Comparison of ENCODE assay signal across 13 mouse cellular contexts in genomic region chr2:179687243-179687681, GRCm38 (mm10).
DNase-seq lines count a peak whose midpoint lies in the region; ATAC-seq and TF ChIP-seq lines count a peak whose summit lies in the region.
"Had no signal": no experiment of that assay in that cellular context is flagged by ENCODE, and none has a peak within 500 bp of the region (broad histone marks: within the 10 kb centered on the region; RNA-seq: fewer than 3 reads in every experiment).

No protein-coding gene starts in this region.

- TF ChIP-seq EP300 in lung, postnatal 0 days (IDR thresholded peaks at IDR 0.05), result 0 out of 2 replicates have a peak, but pooled peaks have one; percentile 26

- no peaks in the 10 kb centered on the region for H3K36me3 ChIP-seq in embryonic facial prominence, embryonic 12.5 days
- H3K36me3 ChIP-seq in embryonic facial prominence, embryonic 10.5 days (replicated peaks), result no peaks in the 10 kb centered on the region
- no peaks in the 10 kb centered on the region for H3K36me3 ChIP-seq in lung, postnatal 0 days (ENCODE audit: insufficient read depth, low read length)
- H3K36me3 ChIP-seq in neural tube, embryonic 14.5 days (ENCODE audit: control insufficient read depth, insufficient read depth, low read length), result no peaks in the 10 kb centered on the region
- no peaks in the 10 kb centered on the region for H3K36me3 ChIP-seq in liver, embryonic 12.5 days

- DNase-seq in embryonic facial prominence, embryonic 10.5 days (ENCODE audit: low spot score), result no peak
- peak; percentile 7 to 11 for DNase-seq in lung, adult 18-20 months
- DNase-seq in lung, adult 2 months, result no peak
- peak; percentile 8 for DNase-seq in lung, postnatal 0 days (ENCODE audit: low spot score)
- no peak for DNase-seq in heart, adult 18-20 months
- DNase-seq: cerebellum, adult 11-12 months; heart, postnatal 14 days; kidney, adult 11 months; spleen, adult 18-20 months had no signal

- H3K4me2 ChIP-seq in embryonic facial prominence, embryonic 12.5 days (replicated peaks), result no peak overlapping the region
- no peak overlapping the region for H3K4me2 ChIP-seq in lung, postnatal 0 days (replicated peaks; ENCODE audit: low read depth, low read length)
- H3K4me2 ChIP-seq in neural tube, embryonic 14.5 days (ENCODE audit: low read depth, low read length), result no peak overlapping the region
- H3K4me2 ChIP-seq in liver, embryonic 12.5 days, result no peak overlapping the region

- no peak for TF ChIP-seq CTCF in lung, adult 2 months (IDR thresholded peaks at IDR 0.05; ENCODE audit: insufficient read depth, low read length)
- TF ChIP-seq CTCF in lung, postnatal 0 days (IDR thresholded peaks at IDR 0.05), result no peak

- no peaks in the 10 kb centered on the region for H3K4me1 ChIP-seq in embryonic facial prominence, embryonic 12.5 days
- H3K4me1 ChIP-seq in embryonic facial prominence, embryonic 10.5 days, result peaks cover 20% of the 10 kb centered on the region; the same call in 1 of the 2 replicates
- no peaks in the 10 kb centered on the region for H3K4me1 ChIP-seq in lung, adult 2 months (ENCODE audit: control insufficient read depth, insufficient read depth, low read length)
- H3K4me1 ChIP-seq in lung, postnatal 0 days (ENCODE audit: insufficient read depth, low read depth, low read length), result no peaks in the 10 kb centered on the region
- H3K4me1 ChIP-seq in neural tube, embryonic 14.5 days (ENCODE audit: control insufficient read depth, insufficient read depth, low read length), result peaks cover 15% of the 10 kb centered on the region
- H3K4me1 ChIP-seq in liver, embryonic 12.5 days, result no peaks in the 10 kb centered on the region

- WGBS in embryonic facial prominence, embryonic 12.5 days, result 43% methylated on average over 12 of the region's 12 CpGs
- 66% methylated on average over 12 of the region's 12 CpGs for WGBS in embryonic facial prominence, embryonic 10.5 days
- WGBS in lung, adult 2 months, result 24% methylated on average over 12 of the region's 12 CpGs
- 34% methylated on average over 12 of the region's 12 CpGs for WGBS in lung, postnatal 0 days
- WGBS in neural tube, embryonic 14.5 days, result 12% methylated on average over 12 of the region's 12 CpGs
- WGBS in liver, embryonic 12.5 days (ENCODE audit: insufficient replicate concordance), result 50% methylated on average over 12 of the region's 12 CpGs

- no peak for TF ChIP-seq POLR2A in lung, adult 2 months (IDR thresholded peaks at IDR 0.05; ENCODE audit: borderline replicate concordance, extremely low read depth, low read depth, low read length)

- H3K27ac ChIP-seq in embryonic facial prominence, embryonic 12.5 days, result 0 out of 2 replicates have a peak overlapping the region, but pooled peaks have one; percentile 17
- no peak overlapping the region for H3K27ac ChIP-seq in embryonic facial prominence, embryonic 10.5 days (replicated peaks)
- no peak overlapping the region for H3K27ac ChIP-seq in lung, postnatal 0 days (ENCODE audit: low read length)
- peak overlapping the region; percentile 74 for H3K27ac ChIP-seq in neural tube, embryonic 14.5 days (ENCODE audit: low read depth, low read length)
- H3K27ac ChIP-seq in liver, embryonic 12.5 days, result no peak overlapping the region
- H3K27ac ChIP-seq: liver, embryonic 14.5 days had no signal

- H3K4me3 ChIP-seq in embryonic facial prominence, embryonic 12.5 days, result no peak overlapping the region
- H3K4me3 ChIP-seq in embryonic facial prominence, embryonic 10.5 days, result no peak overlapping the region
- no peak overlapping the region for H3K4me3 ChIP-seq in lung, adult 2 months (replicated peaks; ENCODE audit: extremely low read depth, low read depth, low read length)
- H3K4me3 ChIP-seq in lung, postnatal 0 days (ENCODE audit: low read depth, low read length), result no peak overlapping the region
- no peak overlapping the region for H3K4me3 ChIP-seq in neural tube, embryonic 14.5 days (ENCODE audit: low read depth, low read length)
- H3K4me3 ChIP-seq in liver, embryonic 12.5 days, result no peak overlapping the region

- no peak for ATAC-seq in embryonic facial prominence, embryonic 12.5 days (ENCODE audit: insufficient number of reproducible peaks, insufficient read depth, low FRiP score, low TSS enrichment)
- ATAC-seq in lung, postnatal 0 days, result peak; percentile 32
- peak; percentile 59; the same call in 1 of the 2 replicates for ATAC-seq in neural tube, embryonic 14.5 days (ENCODE audit: low read depth)
- no peak for ATAC-seq in liver, embryonic 12.5 days

- no peaks in the 10 kb centered on the region for H3K9me3 ChIP-seq in embryonic facial prominence, embryonic 12.5 days
- H3K9me3 ChIP-seq in embryonic facial prominence, embryonic 10.5 days, result no peaks in the 10 kb centered on the region
- H3K9me3 ChIP-seq in lung, postnatal 0 days (ENCODE audit: low read length), result no peaks in the 10 kb centered on the region
- no peaks in the 10 kb centered on the region for H3K9me3 ChIP-seq in neural tube, embryonic 14.5 days (ENCODE audit: control insufficient read depth, low read length)
- no peaks in the 10 kb centered on the region for H3K9me3 ChIP-seq in liver, embryonic 12.5 days (replicated peaks)

- H3K9ac ChIP-seq in embryonic facial prominence, embryonic 12.5 days, result no peak overlapping the region
- H3K9ac ChIP-seq in lung, postnatal 0 days (replicated peaks; ENCODE audit: low read depth), result no peak overlapping the region
- H3K9ac ChIP-seq in neural tube, embryonic 14.5 days (replicated peaks; ENCODE audit: low read depth, low read length), result no peak overlapping the region
- H3K9ac ChIP-seq in liver, embryonic 12.5 days, result no peak overlapping the region
- H3K9ac ChIP-seq: liver, embryonic 14.5 days had no signal

- peaks cover 3% of the 10 kb centered on the region; the same call in 1 of the 2 replicates for H3K27me3 ChIP-seq in embryonic facial prominence, embryonic 12.5 days
- no peaks in the 10 kb centered on the region for H3K27me3 ChIP-seq in embryonic facial prominence, embryonic 10.5 days (replicated peaks; ENCODE audit: low read depth, poor library complexity, severe bottlenecking)
- H3K27me3 ChIP-seq in lung, postnatal 0 days (replicated peaks; ENCODE audit: insufficient read depth, low read length), result no peaks in the 10 kb centered on the region
- no peaks in the 10 kb centered on the region for H3K27me3 ChIP-seq in neural tube, embryonic 14.5 days (ENCODE audit: control insufficient read depth, insufficient read depth, low read length)
- no peaks in the 10 kb centered on the region for H3K27me3 ChIP-seq in liver, embryonic 12.5 days (replicated peaks)

Comparison
In these comparisons a context has a peak if more than half of its experiments do, and no peak if none do; other contexts are left out.
1. H3K27ac ChIP-seq: peak in embryonic facial prominence, embryonic 12.5 days (single experiment) and neural tube, embryonic 14.5 days (single experiment); none in embryonic facial prominence, embryonic 10.5 days (single experiment), lung, postnatal 0 days (single experiment) and liver, embryonic 12.5 days (single experiment).
2. DNase-seq: peak in lung, adult 18-20 months (2 of 2) and lung, postnatal 0 days (single experiment); none in embryonic facial prominence, embryonic 10.5 days (single experiment), lung, adult 2 months (single experiment) and heart, adult 18-20 months (0 of 2).
3. ATAC-seq: peak in lung, postnatal 0 days (single experiment) and neural tube, embryonic 14.5 days (single experiment); none in embryonic facial prominence, embryonic 12.5 days (single experiment) and liver, embryonic 12.5 days (single experiment).